Mouse (Mus musculus) hindbrain, embryonic 14.5 days (tissue): ENCODE measurements at regions not wholly inside any gene's neighbourhood (a gene's known extent, or its start where the extent isn't known, plus 50 kb on each side); places are given as distances from the start of the nearest gene placed in this dataset.

Experiments used
- ATAC-seq: fragments of 200-750 bp; cut with Nextera tagmentation; 2 replicates; pipeline ENCODE4 v1.8.0; 2017; ENCODE audit warnings: moderate number of reproducible peaks, mild to moderate bottlenecking, moderate TSS enrichment, moderate library complexity; ENCODE audit not compliant: low FRiP score
- DNase-seq: peaks from one replicate; pipeline ENCODE4 v3.0.0-alpha.2; 2015; ENCODE audit warnings: low spot score
- H3K27ac ChIP-seq: fragments of 300-500 bp; sonication (generic); 2 replicates; pipeline ENCODE4 v1.5.1; 2014; ENCODE audit warnings: mild to moderate bottlenecking, moderate library complexity
- H3K27me3 ChIP-seq: fragments of 300-500 bp; sonication (generic); 2 replicates; pipeline ENCODE4 v1.6.1; 2014; ENCODE audit warnings: mild to moderate bottlenecking, low read length, mixed read lengths; ENCODE audit not compliant: control insufficient read depth, insufficient read depth
- H3K36me3 ChIP-seq: fragments of 300-500 bp; sonication (generic); replicated peaks from 2 replicates; pipeline ENCODE4 v1.6.1; 2014; ENCODE audit not compliant: control insufficient read depth, insufficient read depth
- H3K4me1 ChIP-seq: fragments of 300-500 bp; sonication (generic); replicated peaks from 2 replicates; pipeline ENCODE4 v1.6.1; 2014; ENCODE audit warnings: antibody characterized with exemption, low read length, mixed read lengths; ENCODE audit not compliant: control insufficient read depth, insufficient read depth
- H3K4me2 ChIP-seq: fragments of 300-500 bp; sonication (generic); replicated peaks from 2 replicates; pipeline ENCODE4 v1.6.1; 2014; ENCODE audit warnings: mild to moderate bottlenecking, moderate library complexity
- H3K4me3 ChIP-seq: fragments of 300-500 bp; sonication (generic); replicated peaks from 2 replicates; pipeline ENCODE4 v1.5.1; 2014; ENCODE audit warnings: mild to moderate bottlenecking, low read length
- H3K9ac ChIP-seq: fragments of 300-500 bp; sonication (generic); 2 replicates; pipeline ENCODE4 v1.6.1; 2014
- H3K9me3 ChIP-seq: fragments of 300-500 bp; sonication (generic); 2 replicates; pipeline ENCODE4 v1.6.1; 2016; ENCODE audit warnings: low read length; ENCODE audit not compliant: control insufficient read depth
- WGBS: fragments of 180-500 bp; shearing (Covaris S2); extraction: QIAGEN DNeasy Blood & Tissue Kit; methylation state at CpG from one replicate; pipeline ENCODE4 v1.1.7; 2014; 5-methylcytosine and 5-hydroxymethylcytosine counted together

DNA sequence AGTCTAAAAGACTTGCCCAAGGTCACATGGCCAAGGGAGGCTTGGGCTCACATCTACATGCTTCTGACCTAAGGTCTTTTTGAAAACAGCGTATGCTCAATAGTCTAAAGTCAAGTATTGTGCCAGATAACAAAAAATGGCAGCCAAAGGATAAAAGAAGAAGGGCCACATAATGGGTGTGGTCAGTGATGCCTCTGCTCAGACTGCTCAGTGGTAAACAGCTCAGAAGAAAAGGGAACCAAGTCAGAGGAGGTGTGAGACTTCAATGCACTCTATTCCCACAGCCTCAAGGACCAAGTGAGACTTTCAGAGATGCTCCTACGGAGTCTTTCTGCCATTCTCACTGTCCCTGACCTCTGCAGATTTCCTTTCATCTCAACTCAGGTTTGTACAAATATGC lies 373.5 kb downstream of the H2al1j start:
- no peaks in the 10 kb centered on the region for H3K4me1 ChIP-seq
- H3K36me3 ChIP-seq = no peaks in the 10 kb centered on the region
- no peak for DNase-seq
- no peak for ATAC-seq
- H3K27ac ChIP-seq = no peak overlapping the region
- H3K4me2 ChIP-seq = no peak overlapping the region
- peaks cover 3% of the 10 kb centered on the region; the same call in 1 of the 2 replicates for H3K27me3 ChIP-seq
- H3K9ac ChIP-seq = no peak overlapping the region
- no peaks in the 10 kb centered on the region for H3K9me3 ChIP-seq
- no peak overlapping the region for H3K4me3 ChIP-seq
- 97% methylated on average over 2 of the region's 2 CpGs for WGBS

DNA sequence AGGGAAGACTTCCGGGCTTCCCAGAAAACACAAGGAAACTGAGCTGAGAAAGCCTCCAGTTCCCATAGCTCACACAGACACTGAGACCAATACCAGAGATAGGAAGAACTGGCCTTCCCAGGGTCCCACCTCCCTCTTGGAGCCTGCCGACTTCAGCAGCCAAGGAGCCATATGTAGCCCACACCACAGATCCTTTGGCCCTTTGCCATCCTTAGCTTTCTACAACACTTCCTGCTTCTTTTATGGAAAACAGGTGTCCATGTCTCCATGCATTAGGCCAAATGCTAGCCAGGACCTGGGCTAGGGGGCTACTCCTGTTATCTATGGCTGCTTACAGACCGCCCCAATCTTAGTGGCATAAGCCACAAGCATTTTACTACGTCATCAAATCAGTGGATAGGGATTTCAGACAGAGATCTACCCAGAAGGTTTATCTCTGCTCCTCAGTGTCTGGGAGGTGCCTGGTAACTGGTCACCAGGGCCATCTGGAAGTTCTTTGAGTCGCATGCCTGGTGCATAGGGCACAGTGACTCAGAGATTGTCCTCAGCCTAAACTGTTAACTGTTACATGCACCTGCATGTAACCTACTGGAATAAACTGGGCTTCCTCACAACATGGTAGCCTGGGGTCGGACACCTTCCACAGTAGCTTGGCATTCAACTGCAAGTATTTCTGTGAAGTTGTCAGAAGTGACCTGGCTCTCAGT lies 378.4 kb downstream of the H2al1j start:
- no peak overlapping the region for H3K9ac ChIP-seq
- no peak overlapping the region for H3K4me3 ChIP-seq
- no peak for ATAC-seq
- 94% methylated on average over 6 of the region's 6 CpGs for WGBS
- 0 out of 2 replicates have a peak, but pooled peaks cover 3% of the 10 kb centered on the region for H3K4me1 ChIP-seq
- no peak overlapping the region for H3K27ac ChIP-seq
- H3K9me3 ChIP-seq = no peaks in the 10 kb centered on the region
- H3K27me3 ChIP-seq = peaks cover 3% of the 10 kb centered on the region; the same call in 1 of the 2 replicates
- H3K36me3 ChIP-seq = no peaks in the 10 kb centered on the region
- H3K4me2 ChIP-seq = no peak overlapping the region
- no peak for DNase-seq

DNA sequence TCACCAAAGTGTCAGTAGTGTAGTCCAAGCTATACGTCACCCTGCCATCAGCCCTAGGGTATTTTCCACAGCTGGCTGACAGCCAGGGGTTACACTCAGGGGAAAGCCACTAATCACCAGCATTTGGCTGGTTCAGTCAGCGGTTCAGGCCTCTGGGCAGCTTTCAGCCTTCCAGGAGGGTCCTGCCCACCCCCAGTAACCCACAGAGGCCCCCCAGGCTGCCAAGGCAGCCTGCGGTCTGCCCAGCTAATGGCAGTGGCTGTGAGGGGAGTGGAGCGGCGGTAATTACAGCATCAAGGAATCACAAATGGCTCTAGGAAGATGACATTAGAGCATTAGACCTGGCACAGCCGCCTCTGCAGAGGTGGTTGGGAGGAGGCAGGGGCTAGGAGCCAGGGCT lies 379.7 kb downstream of the H2al1j start:
- ATAC-seq (no peak), DNase-seq (no peak)
- no peaks in the 10 kb centered on the region for H3K36me3 ChIP-seq
- H3K4me1 ChIP-seq = 0 out of 2 replicates have a peak, but pooled peaks cover 3% of the 10 kb centered on the region
- H3K9ac ChIP-seq = no peak overlapping the region
- H3K27me3 ChIP-seq = peaks cover 3% of the 10 kb centered on the region; the same call in 1 of the 2 replicates
- no peak overlapping the region for H3K4me3 ChIP-seq
- H3K27ac ChIP-seq = no peak overlapping the region
- 53% methylated on average over 6 of the region's 6 CpGs for whole genome bisulfite sequencing
- H3K4me2 ChIP-seq = no peak overlapping the region
- no peaks in the 10 kb centered on the region for H3K9me3 ChIP-seq

DNA sequence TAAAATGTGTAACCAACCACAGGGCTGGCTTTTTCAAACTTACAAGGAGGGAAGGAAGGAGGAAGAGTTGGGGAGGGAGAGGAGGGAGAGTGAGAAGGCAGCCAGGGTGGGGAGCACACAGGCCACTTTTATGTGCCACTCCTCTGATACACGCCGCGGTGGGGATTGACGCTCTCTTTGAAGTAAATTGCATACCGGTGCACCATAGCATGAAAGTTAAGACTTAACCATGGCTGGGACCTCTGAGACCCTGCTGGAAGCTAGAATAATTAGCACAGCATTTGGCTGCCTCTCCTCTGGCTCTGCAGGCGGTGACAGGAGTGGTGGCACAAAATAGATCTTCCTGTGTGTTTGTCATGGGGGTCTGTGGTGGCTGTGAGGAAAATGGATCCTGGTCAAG lies 380.7 kb downstream of the H2al1j start:
- Histone ChIP-seq H3K4me3 (no peak overlapping the region), H3K4me1 (0 out of 2 replicates have a peak, but pooled peaks cover 3% of the 10 kb centered on the region), H3K27me3 (peaks cover 3% of the 10 kb centered on the region; the same call in 1 of the 2 replicates), H3K9ac (no peak overlapping the region), H3K9me3 (no peaks in the 10 kb centered on the region), H3K36me3 (no peaks in the 10 kb centered on the region), H3K27ac (no peak overlapping the region), H3K4me2 (no peak overlapping the region)
- 29% methylated on average over 6 of the region's 6 CpGs for WGBS
- DNase-seq (no peak), ATAC-seq (no peak)

DNA sequence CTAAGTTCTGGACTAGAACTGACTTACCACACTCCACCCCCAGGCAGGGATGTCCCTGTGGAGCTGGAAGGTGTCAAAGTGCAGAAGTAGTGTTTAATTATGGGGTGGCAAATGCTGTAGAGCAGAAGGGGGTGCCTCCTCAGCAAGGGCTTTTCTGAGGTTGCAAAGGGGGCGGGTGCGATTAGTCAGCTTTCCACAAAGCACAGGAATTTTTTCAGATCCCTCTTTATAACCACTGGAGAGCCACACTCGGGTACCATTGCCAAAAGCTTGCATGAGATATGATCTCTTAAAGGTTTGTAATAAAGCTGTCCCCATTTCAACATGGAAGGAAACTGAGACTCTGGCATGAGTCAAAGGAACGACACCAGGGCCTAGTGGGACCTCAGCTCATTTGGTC lies 381.7 kb downstream of the H2al1j start:
- Histone ChIP-seq H3K4me1 (0 out of 2 replicates have a peak, but pooled peaks cover 3% of the 10 kb centered on the region), H3K27me3 (peaks cover 3% of the 10 kb centered on the region; the same call in 1 of the 2 replicates), H3K27ac (no peak overlapping the region), H3K9me3 (no peaks in the 10 kb centered on the region), H3K4me3 (no peak overlapping the region), H3K9ac (no peak overlapping the region), H3K4me2 (no peak overlapping the region), H3K36me3 (no peaks in the 10 kb centered on the region)
- ATAC-seq = no peak
- no peak for DNase-seq
- 84% methylated on average over 4 of the region's 4 CpGs for WGBS

DNA sequence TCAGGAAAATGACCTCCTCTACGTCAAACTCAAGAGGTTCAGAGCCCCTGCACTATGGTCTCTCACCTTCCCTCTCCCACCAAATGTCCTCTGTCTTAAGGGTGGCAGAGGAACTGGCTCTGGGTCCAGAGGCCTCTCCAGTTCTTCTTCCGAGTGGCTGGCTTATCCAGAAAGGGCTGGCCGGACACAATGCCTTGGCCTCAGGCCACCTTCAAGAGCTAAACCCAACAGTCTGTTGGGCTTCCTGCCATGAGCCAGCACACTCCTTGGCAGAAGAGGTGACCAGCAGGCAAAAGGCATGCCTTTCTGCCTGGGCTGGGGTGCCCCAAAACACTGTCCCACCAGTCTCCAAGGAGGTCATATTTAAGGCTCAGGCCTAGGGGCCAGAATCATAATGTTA lies 385.8 kb downstream of the H2al1j start:
- no peak overlapping the region for H3K4me2 ChIP-seq
- H3K9me3 ChIP-seq = no peaks in the 10 kb centered on the region
- DNase-seq (no peak), ATAC-seq (no peak)
- H3K27me3 ChIP-seq = 0 out of 2 replicates have a peak, but pooled peaks cover 2% of the 10 kb centered on the region
- 0 out of 2 replicates have a peak, but pooled peaks cover 3% of the 10 kb centered on the region for H3K4me1 ChIP-seq
- no peaks in the 10 kb centered on the region for H3K36me3 ChIP-seq
- no peak overlapping the region for H3K4me3 ChIP-seq
- WGBS = 88% methylated on average over 3 of the region's 3 CpGs
- H3K9ac ChIP-seq = no peak overlapping the region
- no peak overlapping the region for H3K27ac ChIP-seq

DNA sequence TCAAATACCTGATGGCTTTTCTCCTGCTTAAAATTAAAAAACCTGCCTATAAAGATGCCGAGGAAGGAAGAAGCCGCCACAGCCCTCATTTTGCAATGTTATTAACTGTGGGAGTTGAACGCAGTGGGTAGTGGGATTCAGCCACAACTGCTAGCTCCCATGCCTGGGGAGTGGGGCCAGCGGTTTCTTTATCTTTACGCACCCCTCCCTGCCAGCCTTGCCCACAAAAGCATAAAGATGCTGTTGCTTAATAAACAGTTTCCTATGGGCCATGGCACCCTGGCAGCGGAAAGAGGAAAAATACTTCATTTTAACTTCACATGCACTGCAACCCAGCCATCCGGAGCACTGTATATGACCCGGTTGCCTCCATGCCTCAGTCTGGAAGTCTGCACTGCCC lies 389.2 kb downstream of the H2al1j start:
- WGBS = 76% methylated on average over 8 of the region's 8 CpGs
- Histone ChIP-seq H3K4me1 (no peaks in the 10 kb centered on the region), H3K4me3 (no peak overlapping the region), H3K4me2 (no peak overlapping the region), H3K27ac (no peak overlapping the region), H3K9ac (no peak overlapping the region), H3K27me3 (0 out of 2 replicates have a peak, but pooled peaks cover 2% of the 10 kb centered on the region), H3K36me3 (no peaks in the 10 kb centered on the region), H3K9me3 (no peaks in the 10 kb centered on the region)
- no peak for DNase-seq
- ATAC-seq = no peak

DNA sequence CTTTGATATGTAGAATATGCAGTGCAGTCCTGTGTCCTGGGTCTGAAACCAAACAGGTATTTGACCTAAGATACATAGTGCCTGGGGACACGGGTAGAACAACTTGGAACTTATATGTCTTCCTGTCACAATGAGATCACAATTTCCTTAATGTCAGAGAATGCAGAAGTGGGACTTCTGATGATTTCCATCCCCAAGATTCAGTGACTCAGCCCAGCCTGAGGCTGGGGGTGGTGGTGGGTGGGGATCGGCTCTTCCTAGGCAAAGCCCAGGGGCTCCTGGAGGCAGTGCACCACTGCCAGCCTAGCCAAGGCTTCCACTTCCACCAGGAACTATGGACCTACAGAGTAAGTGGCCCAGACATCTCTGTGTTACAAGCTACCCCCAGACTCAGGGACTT lies 391.2 kb downstream of the H2al1j start:
- H3K27me3 ChIP-seq = 0 out of 2 replicates have a peak, but pooled peaks cover 2% of the 10 kb centered on the region
- H3K27ac ChIP-seq = no peak overlapping the region
- H3K9ac ChIP-seq = no peak overlapping the region
- no peak overlapping the region for H3K4me3 ChIP-seq
- DNase-seq = no peak
- no peaks in the 10 kb centered on the region for H3K9me3 ChIP-seq
- H3K36me3 ChIP-seq = no peaks in the 10 kb centered on the region
- ATAC-seq = no peak
- 86% methylated on average over 2 of the region's 2 CpGs for WGBS
- no peaks in the 10 kb centered on the region for H3K4me1 ChIP-seq
- H3K4me2 ChIP-seq = no peak overlapping the region

DNA sequence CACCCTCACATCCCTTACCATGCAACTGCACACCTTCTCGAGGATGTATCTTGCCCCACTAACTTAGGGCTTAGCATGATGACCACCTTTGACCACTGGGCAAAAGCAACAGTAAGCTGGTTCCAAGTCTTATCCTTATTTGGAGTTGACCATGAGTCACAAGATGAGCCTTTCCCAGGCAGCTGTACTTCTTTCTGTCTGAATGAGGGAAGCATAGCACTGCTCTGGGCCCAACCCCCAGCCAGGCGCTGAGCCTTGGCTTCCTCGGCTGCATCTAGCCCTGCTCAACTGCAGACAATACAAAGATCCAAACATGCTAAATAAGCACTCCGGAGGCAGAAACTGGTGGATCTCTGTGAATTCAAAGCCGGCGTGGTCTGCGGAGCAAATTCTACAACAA lies 392.9 kb downstream of the H2al1j start:
- ATAC-seq (no peak), DNase-seq (no peak)
- 72% methylated on average over 7 of the region's 7 CpGs for WGBS
- Histone ChIP-seq H3K27me3 (0 out of 2 replicates have a peak, but pooled peaks cover 2% of the 10 kb centered on the region), H3K4me2 (no peak overlapping the region), H3K9ac (no peak overlapping the region), H3K27ac (no peak overlapping the region), H3K9me3 (no peaks in the 10 kb centered on the region), H3K36me3 (no peaks in the 10 kb centered on the region), H3K4me1 (no peaks in the 10 kb centered on the region), H3K4me3 (no peak overlapping the region)
